Comparison of ENCODE assay signal across 9 mouse cellular contexts in genomic region chr13:24830756-24831352, GRCm38 (mm10). TPM values are rescaled to one million over a fixed set of nuclear protein-coding genes. Genes with fewer than 3 reads are reported as not detected.
DNase-seq lines count a peak whose midpoint lies in the region; ATAC-seq and TF ChIP-seq lines count a peak whose summit lies in the region.
"Had no signal": no experiment of that assay in that cellular context is flagged by ENCODE, and none has a peak within 500 bp of the region (broad histone marks: within the 10 kb centered on the region; RNA-seq: fewer than 3 reads in every experiment).

No protein-coding gene starts in this region.

- no peaks in the 10 kb centered on the region for H3K9me3 ChIP-seq in ES-Bruce4 (replicated peaks; ENCODE audit: control insufficient read depth, insufficient read depth, low read length, poor library complexity, severe bottlenecking)
- H3K9me3 ChIP-seq in forebrain, embryonic 11.5 days (ENCODE audit: control insufficient read depth, low read length): no peaks in the 10 kb centered on the region
- H3K9me3 ChIP-seq in limb, embryonic 12.5 days: no peaks in the 10 kb centered on the region

- WGBS in forebrain, embryonic 11.5 days: 4% methylated on average over 20 of the region's 20 CpGs
- WGBS in limb, embryonic 12.5 days: 4% methylated on average over 20 of the region's 20 CpGs

- no peak for TF ChIP-seq CTCF in ES-Bruce4 (IDR thresholded peaks at IDR 0.05; ENCODE audit: low read depth, low read length)

- peak overlapping the region; percentile 82 for H3K9ac ChIP-seq in ES-Bruce4 (ENCODE audit: low read depth, poor library complexity, severe bottlenecking)
- peak overlapping the region; percentile 95 for H3K9ac ChIP-seq in forebrain, embryonic 11.5 days (ENCODE audit: low read length)
- peak overlapping the region; percentile 91 for H3K9ac ChIP-seq in limb, embryonic 12.5 days (replicated peaks)

- no peaks in the 10 kb centered on the region for H3K4me1 ChIP-seq in ES-Bruce4 (ENCODE audit: control insufficient read depth, insufficient read depth, low read length)
- H3K4me1 ChIP-seq in forebrain, embryonic 11.5 days (replicated peaks; ENCODE audit: control insufficient read depth, insufficient read depth, low read length): peaks cover 8% of the 10 kb centered on the region
- peaks cover 22% of the 10 kb centered on the region for H3K4me1 ChIP-seq in limb, embryonic 12.5 days (replicated peaks)

- DNase-seq in heart, adult 11 months: peak; percentile 62
- no peak for DNase-seq in heart, postnatal 4 days
- DNase-seq in forebrain, embryonic 11.5 days (ENCODE audit: low spot score): no peak
- DNase-seq in neural tube, embryonic 10.5 days (ENCODE audit: extremely low spot score, low spot score): peak; percentile 27
- DNase-seq in retina, postnatal 1 day: no peak
- no peak for DNase-seq in gastrocnemius, postnatal 25 days

- peak overlapping the region; percentile 47 for H3K4me2 ChIP-seq in forebrain, embryonic 11.5 days (ENCODE audit: low read depth, low read length, severe bottlenecking)
- peak overlapping the region; percentile 75 for H3K4me2 ChIP-seq in limb, embryonic 12.5 days

- H3K4me3 ChIP-seq in ES-Bruce4 (ENCODE audit: low read depth, low read length): peak overlapping the region; percentile 94
- H3K4me3 ChIP-seq in forebrain, embryonic 11.5 days (ENCODE audit: low read depth, low read length): peak overlapping the region; percentile 90
- H3K4me3 ChIP-seq in limb, embryonic 12.5 days (replicated peaks): peak overlapping the region; percentile 95

- H3K27me3 ChIP-seq in ES-Bruce4 (ENCODE audit: control insufficient read depth, insufficient read depth, low read length, poor library complexity, severe bottlenecking): no peaks in the 10 kb centered on the region
- no peaks in the 10 kb centered on the region for H3K27me3 ChIP-seq in forebrain, embryonic 11.5 days (ENCODE audit: control insufficient read depth, insufficient read depth, low read length)
- no peaks in the 10 kb centered on the region for H3K27me3 ChIP-seq in limb, embryonic 12.5 days
- H3K27me3 ChIP-seq: Patski had no signal

- ATAC-seq in forebrain, embryonic 11.5 days (replicated peaks; ENCODE audit: low FRiP score): no peak
- ATAC-seq in limb, embryonic 12.5 days (ENCODE audit: insufficient number of reproducible peaks, insufficient read depth, low FRiP score, low TSS enrichment, low read depth): no peak

- H3K27ac ChIP-seq in ES-Bruce4 (ENCODE audit: insufficient read depth, low read length): peak overlapping the region; percentile 53
- peak overlapping the region; percentile 25; the same call in 1 of the 2 replicates for H3K27ac ChIP-seq in forebrain, embryonic 11.5 days (ENCODE audit: low read depth, low read length)
- peak overlapping the region; percentile 83 for H3K27ac ChIP-seq in limb, embryonic 12.5 days

- TF ChIP-seq POLR2A in ES-Bruce4 (IDR thresholded peaks at IDR 0.05; ENCODE audit: insufficient read depth, low read length): no peak

- TF ChIP-seq EP300 in ES-Bruce4 (IDR thresholded peaks at IDR 0.05; ENCODE audit: insufficient read depth, low read depth, low read length): no peak

- H3K36me3 ChIP-seq in ES-Bruce4 (ENCODE audit: control insufficient read depth, insufficient read depth, low read length, poor library complexity, severe bottlenecking): peaks cover 4% of the 10 kb centered on the region; the same call in 1 of the 2 replicates
- H3K36me3 ChIP-seq in forebrain, embryonic 11.5 days (ENCODE audit: control insufficient read depth, insufficient read depth, low read length): no peaks in the 10 kb centered on the region; the same call in 1 of the 2 replicates
- 0 out of 2 replicates have a peak, but pooled peaks cover 8% of the 10 kb centered on the region for H3K36me3 ChIP-seq in limb, embryonic 12.5 days

RNA-seq across cellular contexts. Expression of gene Acot13, which starts 0.5 kb away (rescaled TPM):
- 100 to 1,000 TPM; 233 to 245 TPM for total RNA-seq in heart, postnatal 4 days (2021)
- polyA plus RNA-seq in ES-Bruce4 (2011; ENCODE audit: insufficient read depth, insufficient read length, low read depth, missing spikeins): 90.7 and 93.1 TPM in 2 replicates
- polyA plus RNA-seq in forebrain, embryonic 11.5 days (2014; fragmentation: Nextera tagmentation; extraction: Ambion mirVana): 58.8 and 61.3 TPM in 2 replicates
- 63.1 and 70.4 TPM in 2 replicates for polyA plus RNA-seq in limb, embryonic 12.5 days (2016; fragmentation: Nextera tagmentation; extraction: Ambion mirVana)
- 100 to 1,000 TPM; 138 to 147 TPM for total RNA-seq in gastrocnemius, postnatal 25 days (2021)

RNA-seq across cellular contexts. Expression of gene Tdp2, which starts 0.6 kb away (rescaled TPM):
- total RNA-seq in heart, postnatal 4 days (2021): 10 to 100 TPM; 16.9 to 21.0 TPM
- polyA plus RNA-seq in ES-Bruce4 (2011; ENCODE audit: insufficient read depth, insufficient read length, low read depth, missing spikeins): 88.3 and 95.8 TPM in 2 replicates
- polyA plus RNA-seq in forebrain, embryonic 11.5 days (2014; fragmentation: Nextera tagmentation; extraction: Ambion mirVana): 79.9 and 87.4 TPM in 2 replicates
- polyA plus RNA-seq in limb, embryonic 12.5 days (2016; fragmentation: Nextera tagmentation; extraction: Ambion mirVana): 74.3 and 77.2 TPM in 2 replicates
- 1 to 10 TPM; 7.8 to 8.2 TPM for total RNA-seq in gastrocnemius, postnatal 25 days (2021)

RNA-seq across cellular contexts. Expression of gene D130043K22Rik, which starts 14.1 kb away (rescaled TPM):
- under 1 TPM in 1 of 2 experiments, not detected in 1; 0.05 TPM for total RNA-seq in heart, postnatal 4 days (2021)
- not detected in 2 replicates for polyA plus RNA-seq in ES-Bruce4 (2011; ENCODE audit: insufficient read depth, insufficient read length, low read depth, missing spikeins)
- 0.61 and 0.67 TPM in 2 replicates for polyA plus RNA-seq in forebrain, embryonic 11.5 days (2014; fragmentation: Nextera tagmentation; extraction: Ambion mirVana)
- 0.23 and 0.29 TPM in 2 replicates for polyA plus RNA-seq in limb, embryonic 12.5 days (2016; fragmentation: Nextera tagmentation; extraction: Ambion mirVana)
- not detected for total RNA-seq in gastrocnemius, postnatal 25 days (2021)

RNA-seq across cellular contexts. Expression of gene BC005537, which starts 29.4 kb away (rescaled TPM):
- total RNA-seq in heart, postnatal 4 days (2021): 100 to 1,000 TPM; 156 to 166 TPM
- 78.9 and 92.7 TPM in 2 replicates for polyA plus RNA-seq in ES-Bruce4 (2011; ENCODE audit: insufficient read depth, insufficient read length, low read depth, missing spikeins)
- polyA plus RNA-seq in forebrain, embryonic 11.5 days (2014; fragmentation: Nextera tagmentation; extraction: Ambion mirVana): 27.5 and 29.3 TPM in 2 replicates
- polyA plus RNA-seq in limb, embryonic 12.5 days (2016; fragmentation: Nextera tagmentation; extraction: Ambion mirVana): 12.1 and 14.6 TPM in 2 replicates
- total RNA-seq in gastrocnemius, postnatal 25 days (2021): 10 to 100 TPM; 35.8 to 38.3 TPM

Comparison
In these comparisons a context has a peak if more than half of its experiments do, and no peak if none do; other contexts are left out.
1. DNase-seq: peak in heart, adult 11 months (single experiment) and neural tube, embryonic 10.5 days (single experiment); none in heart, postnatal 4 days (single experiment), forebrain, embryonic 11.5 days (single experiment), retina, postnatal 1 day (single experiment) and gastrocnemius, postnatal 25 days (single experiment).
2. H3K27ac ChIP-seq: peak in every context shown above with its lines; median percentile 83 in limb, embryonic 12.5 days; 53 in ES-Bruce4; 25 in forebrain, embryonic 11.5 days.
3. Peak in every context shown above with its lines, with median percentiles within 50 percentile points of each other: H3K4me3 ChIP-seq and H3K9ac ChIP-seq.